Mouse (Mus musculus) G1E (cell line): ENCODE data around the gene Synrg.

Experiments used
- CTCF ChIP-seq: IDR thresholded peaks from 2 replicates; pipeline ENCODE4 v1.5.1; 2012; ENCODE audit warnings: low read depth, low read length, inconsistent platforms, mixed read lengths
- GATA2 ChIP-seq: IDR thresholded peaks from 2 replicates; pipeline ENCODE4 v1.6.1; 2012; ENCODE audit warnings: low read depth, low read length, inconsistent platforms, borderline replicate concordance

GRCm38 (mm10) chr11:84078601-84079000 is 114.4 kb downstream of the Synrg start:
- no peak for TF ChIP-seq CTCF
- TF ChIP-seq GATA2 = no peak
